Mouse (Mus musculus): ENCODE results near the gene Enox1.

The Enox1 gene

GRCm38 (mm10) chr14:77714931-77715535 lies 558.5 kb downstream of the Enox1 start:
- no peak for DNase-seq

- no peak for DNase-seq
Observed at GRCm38 (mm10) chr14:77716981-77717380, 560.4 kb downstream of the Enox1 start.

GRCm38 (mm10) chr14:77718814-77719213 lies 562.3 kb downstream of the Enox1 start:
- DNase-seq, result no peak

GRCm38 (mm10) chr14:77738056-77738455 lies 581.5 kb downstream of the Enox1 start:
- DNase-seq, result no peak

- DNase-seq, result no peak
Observed at GRCm38 (mm10) chr14:77738751-77739365, 582.3 kb downstream of the Enox1 start.

- DNase-seq, result no peak
Observed at GRCm38 (mm10) chr14:77739376-77739775, 582.8 kb downstream of the Enox1 start.

GRCm38 (mm10) chr14:77744638-77745240 lies 588.2 kb downstream of the Enox1 start:
- DNase-seq, result no peak

- no peak for DNase-seq
Observed at GRCm38 (mm10) chr14:77748920-77749319, 592.4 kb downstream of the Enox1 start.
